Mouse (Mus musculus) midbrain, embryonic 10.5 days (tissue): ENCODE results near the gene Slc6a5. TPM values are rescaled to one million over a fixed set of nuclear protein-coding genes. Genes with fewer than 3 reads are reported as not detected.

ENCODE experiments used
- DNase-seq: peaks from one replicate; pipeline ENCODE4 v3.0.0-alpha.2; 2017; ENCODE audit warnings: low spot score
- H3K27ac ChIP-seq: fragments of 300-500 bp; sonication (generic); replicated peaks from 2 replicates; pipeline ENCODE4 v1.5.1; 2016; ENCODE audit warnings: mild to moderate bottlenecking
- H3K27me3 ChIP-seq: fragments of 300-500 bp; sonication (generic); 2 replicates; pipeline ENCODE4 v1.6.1; 2016; ENCODE audit warnings: low read depth, mild to moderate bottlenecking; ENCODE audit not compliant: poor library complexity, severe bottlenecking
- H3K36me3 ChIP-seq: fragments of 300-500 bp; sonication (generic); 2 replicates; pipeline ENCODE4 v1.6.1; 2016; ENCODE audit warnings: mild to moderate bottlenecking, moderate library complexity
- H3K4me1 ChIP-seq: fragments of 300-500 bp; sonication (generic); 2 replicates; pipeline ENCODE4 v1.6.1; 2016
- H3K4me3 ChIP-seq: fragments of 300-500 bp; sonication (generic); 2 replicates; pipeline ENCODE4 v1.5.1; 2016; ENCODE audit warnings: mild to moderate bottlenecking, moderate library complexity
- H3K9me3 ChIP-seq: fragments of 300-500 bp; sonication (generic); replicated peaks from 2 replicates; pipeline ENCODE4 v1.6.1; 2016; ENCODE audit warnings: mild to moderate bottlenecking
- WGBS: fragments of 180-500 bp; shearing (Covaris S2); methylation state at CpG from one replicate; pipeline ENCODE4 v1.1.7; 2016; 5-methylcytosine and 5-hydroxymethylcytosine counted together
- polyA plus RNA-seq: library from polyadenylated mRNA; unstranded; fragments of >200 nt; fragmentation: Nextera tagmentation; extraction: Ambion mirVana; gene quantifications from 2 replicates; pipeline ENCODE4 v1.2.1, GENCODE M21; 2016

Gene Slc6a5
- polyA plus RNA-seq, 1 experiment from 2014 or later, result not detected

DNA sequence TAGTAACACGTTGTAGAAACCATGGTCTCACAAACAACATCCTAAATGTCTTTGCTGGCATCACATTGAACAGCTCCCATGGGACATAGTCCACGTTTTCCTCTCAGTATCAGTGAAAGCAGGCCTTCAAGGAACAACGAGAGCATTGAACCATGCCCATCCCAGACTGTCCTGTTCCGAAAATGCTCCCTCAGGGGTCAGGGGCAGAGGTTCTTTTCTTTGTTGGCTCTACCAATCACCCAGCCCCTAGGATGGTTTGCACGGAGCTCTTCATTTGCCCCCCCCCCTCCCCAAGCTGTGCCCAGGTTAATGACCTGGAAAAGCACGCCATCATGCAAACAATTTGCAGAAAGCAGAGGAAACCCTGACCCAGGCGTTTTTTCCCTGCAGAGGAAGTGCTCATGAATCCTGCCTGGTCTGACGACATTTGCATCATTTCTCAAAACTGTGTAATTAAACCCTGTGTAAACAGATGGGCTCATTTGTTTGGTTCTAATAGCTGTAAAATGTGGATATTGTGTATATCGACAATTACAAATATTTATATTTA is 7.9 kb upstream of the Slc6a5 start:
- no peak for DNase-seq
- no peaks in the 10 kb centered on the region for H3K9me3 ChIP-seq
- H3K36me3 ChIP-seq, result no peaks in the 10 kb centered on the region
- no peak overlapping the region for H3K27ac ChIP-seq
- H3K4me3 ChIP-seq, result no peak overlapping the region
- peaks cover 7% of the 10 kb centered on the region for H3K4me1 ChIP-seq
- peaks cover 65% of the 10 kb centered on the region for H3K27me3 ChIP-seq
- WGBS, result 44% methylated on average over 9 of the region's 9 CpGs

DNA sequence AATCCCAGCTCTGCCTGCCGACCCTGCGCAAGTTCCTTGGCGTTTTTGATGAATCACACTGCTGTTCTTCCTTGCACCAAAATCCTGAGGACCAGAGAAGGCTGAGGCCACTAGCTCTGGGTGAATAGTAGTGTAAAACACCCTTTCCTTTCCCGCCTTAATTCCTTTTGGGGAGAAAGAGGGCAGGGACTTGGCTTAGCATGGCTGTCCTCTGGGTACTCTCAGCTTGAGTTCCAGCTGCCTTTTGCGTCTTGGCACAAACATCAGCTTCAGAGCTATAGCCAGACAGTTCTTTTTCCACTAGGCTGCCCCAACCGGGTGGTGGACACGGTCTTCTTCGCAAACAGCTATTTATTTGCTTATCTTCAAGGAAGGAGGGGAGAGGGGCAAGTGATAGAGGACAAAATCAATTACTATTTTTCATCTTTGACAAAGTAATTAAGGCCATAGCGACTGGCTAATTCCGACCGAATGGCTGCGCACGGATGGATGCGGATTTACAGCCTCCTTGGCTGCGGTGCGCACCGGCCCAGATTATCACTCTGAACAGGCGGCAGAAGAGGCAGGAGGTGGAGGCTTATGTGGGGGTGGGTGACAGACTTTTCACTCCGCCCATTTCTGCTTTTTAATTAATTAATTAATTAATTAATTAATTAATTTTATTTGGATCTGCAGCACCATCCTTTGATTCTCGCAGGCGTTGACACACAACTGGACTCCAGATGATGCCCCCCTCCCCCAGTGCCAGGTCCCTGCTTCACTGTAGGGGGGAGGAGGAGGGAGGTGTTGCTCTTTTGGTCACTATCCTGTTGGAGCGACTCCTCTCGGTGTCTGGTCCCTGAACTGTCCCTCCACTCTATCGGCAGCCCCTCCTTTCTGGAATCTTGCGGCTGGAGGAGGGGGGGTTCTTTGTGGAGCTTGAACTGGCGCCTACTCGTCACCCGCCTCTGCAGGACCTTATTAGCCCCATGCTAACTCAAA is 2.5 kb upstream of the Slc6a5 start:
- peak overlapping the region; percentile 42 for H3K4me3 ChIP-seq

DNA sequence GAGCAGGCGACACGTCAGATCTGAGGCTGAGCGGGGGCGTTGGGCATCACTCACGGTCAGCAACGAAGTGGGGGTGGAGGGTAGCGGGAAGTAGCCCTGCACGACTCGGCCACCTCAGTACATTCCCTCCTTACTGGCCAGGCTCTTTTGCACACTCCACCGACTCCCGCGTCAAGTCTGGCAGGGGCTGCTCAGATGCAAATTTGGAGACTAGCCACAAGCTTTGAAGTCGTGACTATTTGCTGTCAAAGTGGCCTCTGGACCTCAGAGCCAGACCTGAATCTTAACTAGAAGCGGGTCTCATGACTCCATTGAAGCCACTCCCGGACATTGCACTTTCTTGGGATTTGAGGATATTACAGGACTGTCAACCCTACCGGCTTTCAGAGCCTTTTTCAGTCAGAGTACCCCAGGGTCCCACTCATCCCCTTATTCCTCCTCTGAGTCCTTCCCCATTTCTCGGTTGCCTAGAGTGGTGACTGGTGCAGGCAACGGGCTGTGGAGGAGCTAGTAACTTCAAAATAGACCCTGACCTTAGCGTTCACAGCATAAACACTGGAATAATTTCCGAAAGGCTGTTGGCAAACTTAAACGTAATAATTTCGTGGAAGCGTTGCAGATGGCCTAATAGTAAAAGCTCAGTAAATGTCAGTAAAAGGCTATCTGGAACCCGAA is 1.6 kb upstream of the Slc6a5 start:
- H3K9me3 ChIP-seq, result no peaks in the 10 kb centered on the region
- H3K4me3 ChIP-seq, result peak overlapping the region; percentile 42
- peak; percentile 62 for DNase-seq
- H3K36me3 ChIP-seq, result no peaks in the 10 kb centered on the region
- peaks cover 35% of the 10 kb centered on the region for H3K4me1 ChIP-seq
- peaks cover 100% of the 10 kb centered on the region for H3K27me3 ChIP-seq
- H3K27ac ChIP-seq, result no peak overlapping the region
- WGBS, result under 1% methylated on average over 24 of the region's 24 CpGs

More for the DNA sequence above, 2.5 kb upstream of the Slc6a5 start:
- peaks cover 100% of the 10 kb centered on the region for H3K27me3 ChIP-seq
- DNase-seq, result no peak
- no peak overlapping the region for H3K27ac ChIP-seq
- peaks cover 35% of the 10 kb centered on the region for H3K4me1 ChIP-seq
- no peaks in the 10 kb centered on the region for H3K9me3 ChIP-seq
- WGBS, result 2% methylated on average over 28 of the region's 28 CpGs
- no peaks in the 10 kb centered on the region for H3K36me3 ChIP-seq

DNA sequence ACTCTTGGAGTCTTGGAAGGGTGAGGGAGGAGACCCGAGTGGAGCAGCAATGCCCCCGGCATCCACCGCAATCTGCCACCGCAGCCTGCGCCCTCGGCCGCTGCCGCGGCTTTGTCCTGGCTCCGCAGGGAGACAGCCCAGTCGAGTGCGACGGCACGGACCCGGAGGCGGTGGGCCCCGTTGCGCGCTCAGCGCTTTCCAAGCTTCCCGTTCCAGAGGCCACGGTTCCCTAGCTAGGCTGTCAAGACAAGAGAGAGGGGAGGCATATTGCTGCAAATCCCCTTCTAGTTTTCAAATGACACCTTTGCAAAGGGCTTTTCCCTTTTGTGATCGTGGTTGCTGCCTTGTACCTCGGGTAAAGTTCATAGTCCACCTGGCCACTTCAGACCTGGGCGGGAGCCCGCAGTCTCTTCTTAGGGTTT is 945 bp upstream of the Slc6a5 start:
- WGBS, result 0% methylated on average over 26 of the region's 26 CpGs
- H3K4me3 ChIP-seq, result peak overlapping the region; percentile 42
- peaks cover 100% of the 10 kb centered on the region for H3K27me3 ChIP-seq
- H3K27ac ChIP-seq, result 0 out of 2 replicates have a peak overlapping the region, but pooled peaks have one; percentile 33
- no peaks in the 10 kb centered on the region for H3K9me3 ChIP-seq
- peaks cover 35% of the 10 kb centered on the region for H3K4me1 ChIP-seq
- no peaks in the 10 kb centered on the region for H3K36me3 ChIP-seq
- peak; percentile 65 for DNase-seq

DNA sequence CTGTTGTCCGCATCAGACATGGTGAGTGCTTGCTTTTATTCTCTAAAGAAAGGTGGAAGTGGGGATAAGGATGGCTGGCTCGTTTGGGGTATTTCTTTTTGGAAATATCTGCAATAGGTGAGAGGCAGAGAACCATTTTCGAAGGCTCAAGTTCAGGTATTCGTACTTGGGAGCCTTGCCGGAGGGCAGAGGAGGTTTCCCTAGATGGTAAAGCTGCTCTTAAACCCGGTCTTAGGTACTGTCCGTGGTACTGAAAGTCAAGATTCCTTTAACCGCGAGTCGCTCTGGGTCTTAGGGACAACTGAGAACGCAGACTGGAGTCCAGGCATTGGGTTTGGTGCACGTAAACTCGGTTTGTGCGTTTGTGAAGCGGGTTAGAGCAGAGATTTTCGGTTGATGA is 415 bp downstream of the Slc6a5 start:
- Histone ChIP-seq H3K27me3 (peaks cover 100% of the 10 kb centered on the region), H3K27ac (no peak overlapping the region), H3K9me3 (no peaks in the 10 kb centered on the region), H3K4me3 (no peak overlapping the region), H3K36me3 (no peaks in the 10 kb centered on the region), H3K4me1 (peaks cover 37% of the 10 kb centered on the region)
- under 1% methylated on average over 16 of the region's 16 CpGs for WGBS
- DNase-seq, result peak; percentile 68

DNA sequence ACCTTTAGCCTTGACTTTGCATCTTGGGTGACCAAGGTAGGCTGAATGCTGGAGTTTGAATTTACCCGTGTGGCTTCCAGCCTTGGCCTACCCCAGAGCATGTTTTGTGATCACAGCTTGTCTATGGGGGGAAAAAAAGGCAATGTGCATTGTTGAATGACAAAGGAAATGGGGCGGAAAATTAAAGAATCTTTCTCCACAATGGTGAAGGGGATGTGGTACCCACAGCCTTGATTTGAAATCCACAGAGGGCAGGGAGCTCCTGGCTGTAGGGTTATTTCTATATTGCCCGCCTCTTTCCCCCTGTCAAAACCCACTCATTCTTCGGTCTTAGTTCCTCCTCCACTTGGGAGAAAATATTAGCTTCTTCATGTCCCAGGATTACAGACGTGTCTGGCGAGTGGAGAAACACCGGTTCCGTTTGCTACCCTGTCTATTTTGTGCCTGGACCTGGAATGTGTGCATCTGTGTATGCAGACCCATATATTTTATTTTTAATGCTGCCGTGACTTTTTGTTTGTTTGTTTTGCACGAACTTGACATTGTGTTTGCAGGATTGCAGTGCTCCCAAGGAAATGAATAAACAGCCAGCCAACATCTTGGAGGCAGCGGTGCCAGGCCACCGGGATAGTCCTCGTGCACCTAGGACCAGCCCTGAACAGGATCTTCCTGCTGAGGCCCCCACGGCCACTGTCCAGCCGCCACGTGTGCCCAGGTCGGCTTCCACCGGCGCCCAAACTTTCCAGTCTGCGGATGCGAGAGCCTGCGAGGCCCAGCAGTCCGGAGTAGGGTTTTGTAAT is 1.4 kb downstream of the Slc6a5 start:
- DNase-seq, result no peak
- peak overlapping the region; percentile 22; the same call in 1 of the 2 replicates for H3K4me3 ChIP-seq
- H3K36me3 ChIP-seq, result no peaks in the 10 kb centered on the region

DNA sequence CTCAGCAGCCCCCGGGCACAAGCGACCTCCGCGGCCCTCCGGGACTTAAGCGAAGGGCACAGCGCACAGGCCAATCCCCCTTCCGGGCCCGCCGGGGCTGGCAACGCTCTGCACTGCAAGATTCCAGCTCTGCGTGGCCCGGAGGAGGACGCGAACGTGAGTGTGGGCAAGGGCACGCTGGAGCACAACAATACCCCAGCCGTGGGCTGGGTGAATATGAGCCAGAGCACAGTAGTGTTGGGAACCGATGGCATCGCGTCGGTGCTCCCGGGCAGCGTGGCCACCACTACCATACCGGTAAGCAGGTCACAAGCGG is 2.0 kb downstream of the Slc6a5 start:
- H3K27ac ChIP-seq, result no peak overlapping the region
- under 1% methylated on average over 26 of the region's 26 CpGs for WGBS
- DNase-seq, result peak; percentile 50
- H3K4me3 ChIP-seq, result peak overlapping the region; percentile 22; the same call in 1 of the 2 replicates
- H3K36me3 ChIP-seq, result no peaks in the 10 kb centered on the region
- H3K27me3 ChIP-seq, result peaks cover 100% of the 10 kb centered on the region
- peaks cover 51% of the 10 kb centered on the region for H3K4me1 ChIP-seq
- H3K9me3 ChIP-seq, result no peaks in the 10 kb centered on the region

More for the DNA sequence above, 1.4 kb downstream of the Slc6a5 start:
- WGBS, result 2% methylated on average over 23 of the region's 23 CpGs
- Histone ChIP-seq H3K27me3 (peaks cover 100% of the 10 kb centered on the region), H3K4me1 (peaks cover 47% of the 10 kb centered on the region), H3K27ac (no peak overlapping the region), H3K9me3 (no peaks in the 10 kb centered on the region)

DNA sequence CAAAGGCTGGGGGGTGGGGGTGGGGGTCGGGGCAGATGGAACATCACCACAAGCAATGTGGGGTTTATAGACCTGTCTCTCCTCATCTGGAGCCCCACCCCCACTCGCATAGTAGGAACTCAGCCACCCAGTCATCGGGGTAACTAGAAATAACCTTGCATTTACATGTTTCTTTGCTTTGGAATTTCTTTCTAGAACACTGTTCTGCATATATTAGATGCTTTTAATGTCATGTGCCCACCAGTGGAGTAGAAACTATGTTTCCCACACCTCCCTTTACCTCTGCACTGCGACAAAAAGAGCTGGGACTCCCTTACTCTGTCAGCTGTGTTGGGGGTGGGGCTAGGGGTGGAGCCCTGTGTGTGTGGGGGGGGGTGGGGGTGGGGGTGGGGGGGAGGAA is 3.2 kb downstream of the Slc6a5 start:
- Histone ChIP-seq H3K36me3 (no peaks in the 10 kb centered on the region), H3K27ac (no peak overlapping the region), H3K4me1 (peaks cover 39% of the 10 kb centered on the region), H3K9me3 (no peaks in the 10 kb centered on the region), H3K27me3 (peaks cover 100% of the 10 kb centered on the region), H3K4me3 (no peak overlapping the region)
- no peak for DNase-seq
- WGBS, result 1% methylated on average over 4 of the region's 4 CpGs

DNA sequence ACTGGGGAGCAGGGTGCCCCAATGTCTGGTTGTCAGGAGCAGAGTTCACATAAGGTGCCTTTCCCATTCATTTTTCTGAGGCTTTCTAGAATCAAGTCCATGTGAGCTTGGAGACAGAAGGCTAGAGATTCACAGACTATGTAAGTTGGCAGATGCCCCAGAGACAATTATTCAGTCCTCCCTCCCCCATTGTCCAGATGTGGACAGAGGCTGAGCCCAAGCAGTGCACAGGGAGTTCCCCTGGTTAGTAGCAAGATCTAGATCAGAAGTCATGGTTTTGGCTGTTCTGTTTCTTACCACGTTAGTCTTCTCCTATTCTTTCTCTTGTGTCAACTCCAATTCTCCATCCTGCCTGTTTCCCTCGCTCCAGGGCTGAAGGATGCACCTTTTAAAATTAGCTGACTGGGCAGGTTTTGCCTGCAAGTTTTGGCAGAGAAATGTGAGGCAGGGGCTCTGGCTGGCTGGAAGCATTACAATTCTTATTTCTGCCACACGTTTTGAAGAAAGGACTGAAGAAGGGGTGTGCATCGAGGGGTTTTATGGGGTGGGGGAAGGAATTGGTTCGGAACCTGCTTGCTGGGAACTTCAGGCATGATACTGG is 3.9 kb downstream of the Slc6a5 start:
- Histone ChIP-seq H3K4me1 (peaks cover 32% of the 10 kb centered on the region), H3K27ac (no peak overlapping the region), H3K36me3 (no peaks in the 10 kb centered on the region), H3K27me3 (peaks cover 100% of the 10 kb centered on the region), H3K9me3 (no peaks in the 10 kb centered on the region), H3K4me3 (no peak overlapping the region)
- DNase-seq, result no peak
- under 1% methylated on average over 5 of the region's 5 CpGs for WGBS

DNA sequence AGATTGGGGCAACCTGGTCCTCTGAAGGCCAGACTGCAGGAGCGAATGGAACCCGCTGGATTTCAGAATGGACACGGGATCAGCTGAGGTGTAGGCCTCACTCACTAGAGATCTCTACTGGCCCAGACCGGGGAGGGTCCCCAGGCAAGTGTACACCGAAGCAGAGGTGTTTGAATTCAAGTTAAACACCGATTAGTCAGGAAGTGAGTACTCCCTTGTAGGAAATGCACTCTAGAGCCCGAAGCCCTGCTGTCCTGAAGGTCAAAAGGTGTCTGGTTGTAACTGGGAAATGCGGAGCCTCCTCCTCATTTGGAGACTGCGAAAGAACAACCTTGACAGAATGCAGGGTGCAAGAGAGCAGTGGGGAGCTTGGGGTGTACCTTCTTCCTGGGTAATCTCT is 5.0 kb downstream of the Slc6a5 start:
- H3K36me3 ChIP-seq, result no peaks in the 10 kb centered on the region
- no peak overlapping the region for H3K27ac ChIP-seq
- H3K4me1 ChIP-seq, result peaks cover 23% of the 10 kb centered on the region
- peaks cover 6% of the 10 kb centered on the region; the same call in 1 of the 2 replicates for H3K9me3 ChIP-seq
- DNase-seq, result no peak
- 2% methylated on average over 9 of the region's 9 CpGs for WGBS
- H3K27me3 ChIP-seq, result peaks cover 100% of the 10 kb centered on the region
- H3K4me3 ChIP-seq, result no peak overlapping the region

DNA sequence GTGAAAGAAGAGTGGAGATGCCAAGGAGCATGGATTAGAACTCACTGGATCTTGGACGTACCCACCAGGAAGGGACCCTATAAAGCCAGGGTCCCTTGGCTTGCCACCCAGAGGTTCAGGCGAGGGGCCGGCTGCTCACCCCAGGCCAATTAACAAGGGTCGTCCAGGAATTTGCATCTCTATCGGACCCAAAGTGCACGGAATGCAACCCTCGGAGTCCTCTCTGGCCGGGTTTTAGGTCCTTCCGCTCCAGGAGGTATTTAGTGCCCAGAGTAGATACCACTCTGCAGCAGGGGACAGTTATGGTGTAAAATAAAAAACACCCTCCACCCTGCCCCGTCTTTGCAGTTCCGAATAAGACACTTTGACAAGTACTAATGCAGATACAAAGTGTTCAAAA is 5.5 kb downstream of the Slc6a5 start:
- Histone ChIP-seq H3K27me3 (peaks cover 100% of the 10 kb centered on the region), H3K4me1 (peaks cover 23% of the 10 kb centered on the region), H3K27ac (no peak overlapping the region), H3K36me3 (no peaks in the 10 kb centered on the region), H3K4me3 (no peak overlapping the region; the same call in 1 of the 2 replicates), H3K9me3 (peaks cover 6% of the 10 kb centered on the region; the same call in 1 of the 2 replicates)
- no peak for DNase-seq
- under 1% methylated on average over 11 of the region's 11 CpGs for WGBS

DNA sequence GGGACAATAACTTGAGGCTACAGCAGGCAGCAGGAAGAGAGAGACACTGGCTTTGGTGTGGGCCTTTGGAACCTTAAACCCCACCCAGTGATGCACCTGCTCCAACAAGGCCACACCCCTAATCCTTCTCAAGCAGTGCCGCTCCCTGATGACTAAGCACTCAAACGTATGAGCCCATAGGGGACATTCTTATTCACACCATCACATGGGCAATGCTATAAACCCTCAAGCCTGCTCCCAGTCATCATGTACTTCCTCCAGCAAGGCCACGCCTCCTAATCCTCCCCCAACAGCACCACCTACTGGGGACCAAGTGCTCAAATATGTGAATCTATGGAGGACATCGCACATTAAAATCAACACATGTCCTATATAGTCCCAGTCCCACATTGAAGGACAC is 9.5 kb downstream of the Slc6a5 start:
- Histone ChIP-seq H3K9me3 (peaks cover 6% of the 10 kb centered on the region; the same call in 1 of the 2 replicates), H3K36me3 (no peaks in the 10 kb centered on the region), H3K4me3 (no peak overlapping the region), H3K27me3 (peaks cover 92% of the 10 kb centered on the region), H3K4me1 (peaks cover 24% of the 10 kb centered on the region), H3K27ac (no peak overlapping the region)
- 86% methylated on average over 4 of the region's 4 CpGs for WGBS
- no peak for DNase-seq
